Mouse (Mus musculus) CH12.LX (cell line): ENCODE results near the gene Hsp90ab1. TPM values are rescaled to one million over a fixed set of nuclear protein-coding genes. Genes with fewer than 3 reads are reported as not detected.

ENCODE experiments used
- DNase-seq: peaks from one replicate; pipeline ENCODE4 v3.0.0-alpha.2; 2013; ENCODE audit errors: extremely low read depth
- H3K27ac ChIP-seq: 2 replicates; pipeline ENCODE4 v1.5.1; 2012; ENCODE audit warnings: low read depth, mild to moderate bottlenecking, control low read depth, moderate library complexity; ENCODE audit not compliant: insufficient read depth
- H3K27me3 ChIP-seq: replicated peaks from 2 replicates; pipeline ENCODE3; 2012; ENCODE audit warnings: inconsistent platforms
- H3K36me3 ChIP-seq, 2 experiments: replicated peaks in 1 of 2; 2 replicates each; pipeline versions ENCODE3 to v1.6.1; 2012; ENCODE audit warnings: inconsistent platforms in 1 of 2, low read length in 1 of 2, mild to moderate bottlenecking in 1 of 2, mixed read lengths in 1 of 2, moderate library complexity in 1 of 2; ENCODE audit not compliant: control insufficient read depth in 1 of 2, insufficient read depth in 1 of 2
- H3K4me1 ChIP-seq, 2 experiments: 2 replicates each; pipeline ENCODE4 v1.6.1; 2012; ENCODE audit warnings: inconsistent platforms in 1 of 2, moderate library complexity in 1 of 2; ENCODE audit not compliant: insufficient read depth in 2 of 2, control insufficient read depth in 1 of 2
- H3K4me2 ChIP-seq: 2 replicates; pipeline ENCODE4 v1.6.1; 2012; ENCODE audit warnings: low read depth, mild to moderate bottlenecking, control low read depth; ENCODE audit not compliant: poor library complexity, insufficient read depth, severe bottlenecking
- H3K4me3 ChIP-seq, 3 experiments: fragments of 150-350 bp in 1 of 3; sonication (generic) in 1 of 3; replicated peaks in 1 of 3; 2 replicates each; pipeline versions ENCODE3 to v1.5.1; 2011 to 2012; ENCODE audit warnings: low read depth in 2 of 3, low read length in 2 of 3, mild to moderate bottlenecking in 2 of 3, moderate library complexity in 2 of 3, control low read depth in 1 of 3, improper control_type of control experiment in 1 of 3, inconsistent platforms in 1 of 3, mixed read lengths in 1 of 3; ENCODE audit not compliant: poor library complexity in 1 of 3
- H3K79me2 ChIP-seq: replicated peaks from 2 replicates; pipeline ENCODE4 v1.6.1; 2012; ENCODE audit warnings: mild to moderate bottlenecking, moderate library complexity; ENCODE audit not compliant: control insufficient read depth, poor library complexity, insufficient read depth, severe bottlenecking; ENCODE audit errors: extremely low read depth
- H3K9ac ChIP-seq: 2 replicates; pipeline ENCODE4 v1.6.1; 2012; ENCODE audit warnings: low read depth, mild to moderate bottlenecking, control low read depth, moderate library complexity; ENCODE audit not compliant: insufficient read depth
- H3K9me3 ChIP-seq: replicated peaks from 2 replicates; pipeline ENCODE3; 2012; ENCODE audit warnings: low read length, inconsistent platforms, mixed read lengths
- BHLHE40 ChIP-seq: IDR thresholded peaks from 2 replicates; pipeline ENCODE4 v1.6.1; 2011; ENCODE audit warnings: mild to moderate bottlenecking, low read depth, low read length, improper control_type of control experiment
- CHD1 ChIP-seq: IDR thresholded peaks from 2 replicates; pipeline ENCODE4 v1.6.1; 2012; ENCODE audit warnings: low read depth, low read length, improper control_type of control experiment, inconsistent platforms
- CHD2 ChIP-seq: IDR thresholded peaks from 2 replicates; pipeline ENCODE4 v1.6.1; 2011; ENCODE audit warnings: low read length, improper control_type of control experiment
- CTCF ChIP-seq, 2 experiments: IDR thresholded peaks in 1 of 2; conservative IDR thresholded peaks in 1 of 2; 2 replicates each; pipeline ENCODE4 v1.5.1; 2011 to 2012; ENCODE audit warnings: low read depth in 2 of 2, low read length in 2 of 2, improper control_type of control experiment in 1 of 2, inconsistent platforms in 1 of 2, mild to moderate bottlenecking in 1 of 2, moderate library complexity in 1 of 2
- E2F4 ChIP-seq: IDR thresholded peaks from 2 replicates; pipeline ENCODE4 v1.6.1; 2011; ENCODE audit warnings: low read depth, low read length, improper control_type of control experiment; ENCODE audit not compliant: insufficient replicate concordance
- ELF1 ChIP-seq: IDR thresholded peaks from 2 replicates; pipeline ENCODE4 v1.6.1; 2014; ENCODE audit warnings: low read depth, mild to moderate bottlenecking, inconsistent platforms, low read length, improper control_type of control experiment
- EP300 ChIP-seq: IDR thresholded peaks from 2 replicates; pipeline ENCODE4 v1.6.1; 2011; ENCODE audit warnings: low read length, improper control_type of control experiment
- ETS1 ChIP-seq: conservative IDR thresholded peaks from 2 replicates; pipeline ENCODE4 v1.6.1; 2012; ENCODE audit warnings: low read depth, mild to moderate bottlenecking, inconsistent platforms, low read length, improper control_type of control experiment, moderate library complexity
- GABPA ChIP-seq: IDR thresholded peaks from 2 replicates; pipeline ENCODE4 v1.6.1; 2012; ENCODE audit warnings: low read depth, low read length, improper control_type of control experiment, inconsistent platforms; ENCODE audit not compliant: insufficient replicate concordance
- HCFC1 ChIP-seq: IDR thresholded peaks from 2 replicates; pipeline ENCODE4 v1.6.1; 2012; ENCODE audit warnings: low read depth, mild to moderate bottlenecking, inconsistent platforms, low read length, improper control_type of control experiment
- IRF4 ChIP-seq: IDR thresholded peaks from 2 replicates; pipeline ENCODE4 v1.6.1; 2014; ENCODE audit warnings: low read depth, mild to moderate bottlenecking, inconsistent platforms, low read length, improper control_type of control experiment
- JUN ChIP-seq: IDR thresholded peaks from 2 replicates; pipeline ENCODE4 v1.6.1; 2011; ENCODE audit warnings: low read depth, mild to moderate bottlenecking, low read length, improper control_type of control experiment, moderate library complexity; ENCODE audit not compliant: insufficient read depth
- KAT2A ChIP-seq: IDR thresholded peaks from 2 replicates; pipeline ENCODE4 v1.6.1; 2012; ENCODE audit warnings: low read length, improper control_type of control experiment, inconsistent platforms; ENCODE audit not compliant: insufficient replicate concordance
- MAZ ChIP-seq: IDR thresholded peaks from 2 replicates; pipeline ENCODE4 v1.6.1; 2012; ENCODE audit warnings: low read depth, mild to moderate bottlenecking, inconsistent platforms, low read length, improper control_type of control experiment, moderate library complexity
- MEF2A ChIP-seq: IDR thresholded peaks from 2 replicates; pipeline ENCODE4 v1.6.1; 2014; ENCODE audit warnings: low read depth, mild to moderate bottlenecking, inconsistent platforms, low read length, improper control_type of control experiment, borderline replicate concordance
- MXI1 ChIP-seq: IDR thresholded peaks from 2 replicates; pipeline ENCODE4 v1.6.1; 2011; ENCODE audit warnings: mild to moderate bottlenecking, low read depth, low read length, improper control_type of control experiment
- NELFE ChIP-seq: IDR thresholded peaks from 2 replicates; pipeline ENCODE4 v1.6.1; 2011; ENCODE audit warnings: low read depth, low read length, improper control_type of control experiment
- NRF1 ChIP-seq: IDR thresholded peaks from 2 replicates; pipeline ENCODE4 v1.6.1; 2014; ENCODE audit warnings: low read depth, mild to moderate bottlenecking, inconsistent platforms, low read length, improper control_type of control experiment, moderate library complexity
- PAX5 ChIP-seq: IDR thresholded peaks from 2 replicates; pipeline ENCODE4 v1.6.1; 2012; ENCODE audit warnings: low read length, inconsistent platforms, mixed read lengths
- POLR2A ChIP-seq: IDR thresholded peaks from 2 replicates; pipeline ENCODE4 v1.6.1; 2011; ENCODE audit warnings: low read depth, mild to moderate bottlenecking, improper control_type of control experiment, low read length
- POLR2AphosphoS2 ChIP-seq: IDR thresholded peaks from 2 replicates; pipeline ENCODE4 v1.6.1; 2011; ENCODE audit warnings: low read depth, low read length, improper control_type of control experiment
- RAD21 ChIP-seq: IDR thresholded peaks from 2 replicates; pipeline ENCODE4 v1.6.1; 2011; ENCODE audit warnings: low read depth, mild to moderate bottlenecking, low read length, improper control_type of control experiment, moderate library complexity
- RCOR1 ChIP-seq: conservative IDR thresholded peaks from 2 replicates; pipeline ENCODE4 v1.6.1; 2012; ENCODE audit warnings: low read depth, mild to moderate bottlenecking, inconsistent platforms, low read length, improper control_type of control experiment
- SIN3A ChIP-seq: IDR thresholded peaks from 2 replicates; pipeline ENCODE4 v1.6.1; 2012; ENCODE audit warnings: low read length, improper control_type of control experiment, inconsistent platforms
- TBP ChIP-seq: conservative IDR thresholded peaks from 2 replicates; pipeline ENCODE4 v1.6.1; 2011; ENCODE audit warnings: low read depth, low read length, improper control_type of control experiment
- TCF12 ChIP-seq: IDR thresholded peaks from 2 replicates; pipeline ENCODE4 v1.6.1; 2014; ENCODE audit warnings: low read depth, mild to moderate bottlenecking, inconsistent platforms, low read length, improper control_type of control experiment
- UBTF ChIP-seq: IDR thresholded peaks from 2 replicates; pipeline ENCODE4 v1.6.1; 2012; ENCODE audit warnings: low read depth, mild to moderate bottlenecking, inconsistent platforms, low read length, improper control_type of control experiment, moderate library complexity
- USF1 ChIP-seq: IDR thresholded peaks from 2 replicates; pipeline ENCODE4 v1.6.1; 2014; ENCODE audit warnings: low read depth, mild to moderate bottlenecking, inconsistent platforms, low read length, improper control_type of control experiment
- USF2 ChIP-seq: conservative IDR thresholded peaks from 2 replicates; pipeline ENCODE4 v1.6.1; 2011; ENCODE audit warnings: low read depth, low read length, improper control_type of control experiment
- ZC3H11A ChIP-seq: IDR thresholded peaks from 2 replicates; pipeline ENCODE4 v1.6.1; 2012; ENCODE audit warnings: low read depth, mild to moderate bottlenecking, inconsistent platforms, low read length, improper control_type of control experiment
- ZKSCAN1 ChIP-seq: IDR thresholded peaks from 2 replicates; pipeline ENCODE4 v1.6.1; 2012; ENCODE audit warnings: low read depth, inconsistent platforms, low read length, improper control_type of control experiment, borderline replicate concordance
- ZMIZ1 ChIP-seq: IDR thresholded peaks from 2 replicates; pipeline ENCODE4 v1.6.1; 2012; ENCODE audit warnings: low read depth, mild to moderate bottlenecking, inconsistent platforms, low read length, improper control_type of control experiment
- ZNF384 ChIP-seq: IDR thresholded peaks from 2 replicates; pipeline ENCODE4 v1.6.1; 2012; ENCODE audit warnings: low read depth, low read length, improper control_type of control experiment, inconsistent platforms
- dilution Hi-C: fragments of 300-500 bp; cut with MboI; formaldehyde crosslinking; loops from 2 replicates; pipeline ENCODE4 v1.14.3; 2020; ENCODE audit warnings: low sequenced_read_pairs; ENCODE audit not compliant: extremely low pct_unique_long_range_greater_than_20kb, extremely low pct_ligation_motif_present
- in situ Hi-C: fragments of 300-500 bp; cut with MboI; formaldehyde crosslinking; loops from 3 replicates; pipeline ENCODE4 v1.14.3; 2019; ENCODE audit warnings: low sequenced_read_pairs, low pct_ligation_motif_present, low pct_unique_long_range_greater_than_20kb, mixed read lengths
- polyA plus RNA-seq: library from polyadenylated mRNA; unstranded; fragments of >175 nt; gene quantifications from 2 replicates; pipeline ENCODE4 v1.2.1, GENCODE M21; 2012; ENCODE audit warnings: low read depth; ENCODE audit not compliant: insufficient read length
- total RNA-seq, 2 experiments: library from RNA; depleted of rRNA; stranded (reverse); fragments of 300-350 nt in 1 of 2; fragments of >200 nt in 1 of 2; gene quantifications; 2 replicates each; pipeline ENCODE4 v1.2.3; 2012 to 2014

Gene Hsp90ab1
- total and polyA plus RNA-seq, 3 experiments = 790 to 4,858 (median 1,180) TPM

DNA sequence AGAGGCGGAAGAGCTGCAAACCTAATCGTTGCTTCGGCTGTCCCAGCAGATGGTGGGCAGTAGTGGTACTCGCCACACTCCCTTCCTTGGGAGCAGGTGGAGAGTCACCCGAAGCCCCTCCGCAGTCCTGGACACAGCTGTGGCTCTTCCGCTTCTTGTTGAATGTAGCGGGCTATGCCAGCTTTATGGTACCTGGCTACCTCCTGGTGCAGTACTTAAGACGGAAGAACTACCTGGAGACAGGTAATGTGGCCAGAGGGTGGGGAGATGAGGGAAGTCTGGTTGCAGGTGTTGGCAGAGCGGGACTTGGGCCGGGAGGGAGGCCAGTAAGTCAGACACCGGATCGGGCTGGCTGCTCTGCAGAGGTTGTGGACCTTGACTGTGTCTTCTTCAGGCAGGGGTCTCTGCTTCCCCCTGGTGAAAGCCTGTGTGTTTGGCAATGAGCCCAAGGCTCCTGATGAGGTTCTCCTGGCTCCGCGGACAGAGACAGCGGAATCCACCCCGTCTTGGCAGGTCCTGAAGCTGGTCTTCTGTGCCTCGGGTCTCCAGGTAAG is 8.5 kb downstream of the Hsp90ab1 start (continued):
- TF ChIP-seq ZKSCAN1 = no peak
- TF ChIP-seq MXI1 = no peak
- TF ChIP-seq KAT2A = no peak
- no peak for TF ChIP-seq BHLHE40
- TF ChIP-seq UBTF = no peak
- peak; percentile 4; the same call in 1 of the 2 replicates for TF ChIP-seq CHD2
- TF ChIP-seq, all 38 proteins: peak for 4

DNA sequence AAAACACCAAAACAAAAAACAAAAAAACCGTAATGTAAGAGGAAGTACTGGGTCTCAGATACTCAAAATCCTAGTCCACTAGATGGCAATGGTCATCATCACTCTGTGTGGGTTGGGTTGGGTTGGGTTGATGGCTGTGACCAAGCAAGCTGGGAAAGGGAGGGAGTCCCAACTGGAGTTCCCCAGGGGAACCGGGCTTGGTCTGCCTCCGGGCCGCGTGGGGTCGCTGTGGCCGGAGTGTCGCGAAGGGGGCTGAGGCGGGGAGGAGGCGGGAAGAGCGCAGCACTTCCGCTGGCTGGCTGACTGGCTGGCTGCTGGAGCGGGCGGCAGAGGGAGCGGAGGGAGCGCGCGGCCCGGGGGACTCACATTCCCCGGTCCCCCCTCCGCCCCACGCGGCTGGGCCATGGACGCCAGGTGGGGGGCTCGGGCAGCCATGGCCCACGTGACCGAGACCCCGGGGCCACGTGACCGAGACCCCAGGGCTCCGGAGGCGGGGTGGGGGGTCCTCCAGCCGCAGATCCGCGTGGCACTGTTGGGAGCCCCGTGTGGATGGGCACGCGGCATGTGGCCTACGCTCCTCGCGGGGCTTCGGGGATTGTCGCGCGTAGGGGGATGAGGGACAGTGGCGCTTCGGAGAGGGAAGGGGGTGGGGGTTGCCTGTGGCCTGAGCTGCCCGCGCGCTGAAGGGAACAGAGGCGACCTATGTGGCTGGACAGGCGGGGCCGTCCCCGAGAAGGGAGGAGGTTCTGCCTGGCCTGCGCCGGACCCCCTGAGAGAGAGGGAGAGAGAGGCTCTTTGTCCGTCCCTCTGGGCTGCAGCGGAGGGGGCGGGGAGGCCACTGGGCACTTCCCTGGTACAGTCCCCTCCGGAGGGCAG is 9.2 kb downstream of the Hsp90ab1 start, which contains the start of gene Slc35b2:
TSS of gene Slc35b2 (plus strand) at position 220 of the 876 bp plus-strand sequence.
- H3K4me3 ChIP-seq = peak within 1 kb of the TSS; percentile 75 to 87 (median 80)
- H3K79me2 ChIP-seq = peaks cover 33% of the 10 kb centered on the region
- peak within 1 kb of the TSS; percentile 89 for H3K9ac ChIP-seq
- DNase-seq = peak; percentile 85
- H3K4me1 ChIP-seq = peaks cover 39 to 67% of the 10 kb centered on the region in 2 experiments
- peak within 1 kb of the TSS; percentile 83 for H3K4me2 ChIP-seq
- peak within 1 kb of the TSS; percentile 98 for H3K27ac ChIP-seq
- no peaks in the 10 kb centered on the region for H3K27me3 ChIP-seq
- in situ Hi-C loops (no loop called here), dilution Hi-C loops (no loop called here)
- no peaks in the 10 kb centered on the region for H3K9me3 ChIP-seq
- H3K36me3 ChIP-seq = peaks cover 57 to 73% of the 10 kb centered on the region in 2 experiments
- TF ChIP-seq ZC3H11A (no peak), RAD21 (peak; percentile 15), MEF2A (peak; percentile 83), PAX5 (no peak), POLR2AphosphoS2 (peak; percentile 94), ZMIZ1 (peak; percentile 90), BHLHE40 (peak; percentile 96), ETS1 (no peak; the same call in 1 of the 2 replicates), RCOR1 (peak; percentile 78), CHD1 (no peak; the same call in 1 of the 2 replicates), KAT2A (peak; percentile 74; the same call in 1 of the 2 replicates), SIN3A (peak; percentile 76), USF2 (peak; percentile 74), HCFC1 (peak; percentile 81), POLR2A (peak; percentile 75), EP300 (no peak), IRF4 (peak; percentile 55; the same call in 1 of the 2 replicates), TCF12 (peak; percentile 75), GABPA (peak; percentile 65; the same call in 1 of the 2 replicates), JUN (no peak), MAZ (peak; percentile 95), ZNF384 (peak; percentile 90), USF1 (peak; percentile 93), CTCF (conservative IDR thresholded peaks at IDR 0.05 in 1 of 2, IDR thresholded peaks at IDR 0.05 in 1 of 2; ENCODE audit: low read depth in 2 of 2, low read length in 2 of 2) (peak in 1 of 2 experiments; percentile 85; a peak in 2 of 4 replicates), CHD2 (peak; percentile 68), NELFE (peak; percentile 58; the same call in 1 of the 2 replicates), E2F4 (0 out of 2 replicates have a peak, but pooled peaks have one; percentile 48), MXI1 (peak; percentile 70; the same call in 1 of the 2 replicates), NRF1 (peak; percentile 31; the same call in 1 of the 2 replicates), UBTF (peak; percentile 90), ELF1 (peak; percentile 87), TBP (0 out of 2 replicates have a peak, but pooled peaks have one; percentile 7)
